Mouse (Mus musculus): ENCODE measurements around the gene Etv3. TPM values are rescaled to one million over a fixed set of nuclear protein-coding genes. Genes with fewer than 3 reads are reported as not detected.

Etv3 gene
- total and polyA plus RNA-seq, 3 experiments = 7.4 to 10.4 TPM; not detected in 1

DNA sequence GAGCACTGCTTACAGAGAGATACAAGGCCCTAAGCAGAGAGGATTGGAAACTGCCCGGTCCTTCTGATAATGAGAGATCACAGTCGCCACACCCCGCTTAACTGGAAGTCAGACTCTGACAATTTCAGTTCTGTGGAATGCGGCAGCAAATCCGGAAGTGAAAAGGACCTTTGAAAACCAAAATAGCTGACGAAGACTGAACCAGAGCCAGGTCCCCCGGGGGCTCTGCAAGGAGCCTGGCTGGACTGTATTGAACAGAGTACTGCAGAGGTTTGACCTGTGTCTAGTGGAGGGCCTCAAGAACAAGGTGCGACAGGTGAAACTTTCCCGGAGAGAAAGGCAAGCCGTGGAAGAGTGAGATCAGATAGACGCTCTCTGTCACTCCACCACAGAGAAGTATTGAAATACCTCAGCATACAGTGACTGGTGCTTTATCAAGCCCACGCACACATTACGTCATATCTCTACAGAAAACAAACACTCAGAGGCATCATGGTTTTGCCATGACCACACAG is 9.6 kb upstream of the Etv3 start:
- H3K4me1 ChIP-seq (ENCODE audit: control insufficient read depth in 1 of 2, insufficient read depth in 2 of 2, low read length in 2 of 2) = peaks cover 0 to 12% of the 10 kb centered on the region in 2 experiments; a peak in 1 of 4 replicates
- H3K36me3 ChIP-seq (ENCODE audit: control insufficient read depth in 1 of 2, insufficient read depth in 2 of 2, low read length in 2 of 2) = peaks cover 0 to 4% of the 10 kb centered on the region in 2 experiments; a peak in 2 of 4 replicates
- DNase-seq (ENCODE audit: low read depth, low spot score) = peak; percentile 73
- H3K9ac ChIP-seq (ENCODE audit: control insufficient read depth, low read depth, low read length, poor library complexity, severe bottlenecking) = peak overlapping the region; percentile 20; the same call in 1 of the 2 replicates
- no peak overlapping the region for H3K27ac ChIP-seq (ENCODE audit: control insufficient read depth, low read depth, low read length)
- peak in 1 of 2 experiments; percentile 37; a peak in 1 of 4 replicates for TF ChIP-seq EP300 (IDR thresholded peaks at IDR 0.05; ENCODE audit: low read depth in 1 of 2, low read length in 2 of 2)
- peak; percentile 83 for TF ChIP-seq GATA1 (IDR thresholded peaks at IDR 0.05; ENCODE audit: low read depth, low read length)
- TF ChIP-seq RCOR1 (IDR thresholded peaks at IDR 0.05; ENCODE audit: low read depth, low read length) = peak; percentile 63; the same call in 1 of the 2 replicates
- 0 out of 2 replicates have a peak, but pooled peaks have one; percentile 13 for TF ChIP-seq MXI1 (IDR thresholded peaks at IDR 0.05; ENCODE audit: low read depth, low read length)
- no peak for TF ChIP-seq HCFC1 (IDR thresholded peaks at IDR 0.05; ENCODE audit: low read depth, low read length)
- no peak for TF ChIP-seq MYB (IDR thresholded peaks at IDR 0.05; ENCODE audit: low read depth, low read length)
- no peak for TF ChIP-seq BHLHE40 (IDR thresholded peaks at IDR 0.05; ENCODE audit: borderline replicate concordance, low read depth, low read length)
- no peak for TF ChIP-seq SMC3 (IDR thresholded peaks at IDR 0.05; ENCODE audit: low read depth, low read length)
- 0 out of 2 replicates have a peak, but pooled peaks have one; percentile 24 for TF ChIP-seq ELF1 (IDR thresholded peaks at IDR 0.05; ENCODE audit: low read depth, low read length)
- TF ChIP-seq MAX (IDR thresholded peaks at IDR 0.05; ENCODE audit: low read length) = 0 out of 2 replicates have a peak, but pooled peaks have one; percentile 13
- TF ChIP-seq ETS1 (IDR thresholded peaks at IDR 0.05; ENCODE audit: low read depth, low read length) = peak; percentile 72
- no peak for TF ChIP-seq MEF2A (IDR thresholded peaks at IDR 0.05; ENCODE audit: extremely low read depth, insufficient replicate concordance, low read depth, low read length, poor library complexity, severe bottlenecking)
- H3K9me3 ChIP-seq (replicated peaks; ENCODE audit: insufficient read depth, low read length) = no peaks in the 10 kb centered on the region
- peak overlapping the region; percentile 39 to 63 for H3K4me3 ChIP-seq (ENCODE audit: control insufficient read depth in 1 of 2, insufficient read depth in 1 of 2, low read depth in 2 of 2, low read length in 2 of 2)
- H3K79me2 ChIP-seq (ENCODE audit: control insufficient read depth, insufficient read depth, low read length, poor library complexity) = no peaks in the 10 kb centered on the region
- H3K27me3 ChIP-seq (ENCODE audit: control insufficient read depth in 1 of 2, insufficient read depth in 2 of 2, low read length in 2 of 2) = peaks cover 1 to 16% of the 10 kb centered on the region in 2 experiments

DNA sequence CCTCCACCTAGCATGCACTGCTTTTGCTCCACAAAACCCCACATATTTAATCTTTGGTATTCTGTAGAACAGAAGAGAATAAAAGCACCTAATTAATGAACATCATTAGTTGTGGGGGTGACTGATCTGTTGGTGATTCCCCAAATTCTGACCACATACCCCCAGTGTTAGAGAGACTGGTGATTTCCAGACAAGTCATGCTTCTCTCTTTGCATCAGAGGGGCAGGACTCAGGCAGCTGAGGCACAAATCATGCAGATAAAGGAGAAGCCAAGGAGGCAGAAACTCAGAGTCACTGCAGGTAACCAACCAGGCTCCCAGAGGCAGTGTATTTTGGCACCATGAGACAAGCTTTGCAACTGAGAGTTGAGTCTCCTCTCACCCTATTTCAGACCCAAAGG is 6.8 kb upstream of the Etv3 start:
- DNase-seq (ENCODE audit: low read depth, low spot score) = no peak
- Histone ChIP-seq H3K27ac (ENCODE audit: control insufficient read depth, low read depth, low read length) (no peak overlapping the region), H3K79me2 (ENCODE audit: control insufficient read depth, insufficient read depth, low read length, poor library complexity) (no peaks in the 10 kb centered on the region), H3K9ac (ENCODE audit: control insufficient read depth, low read depth, low read length, poor library complexity, severe bottlenecking) (no peak overlapping the region), H3K4me1 (ENCODE audit: control insufficient read depth in 1 of 2, insufficient read depth in 2 of 2, low read length in 2 of 2) (0 out of 4 replicates have a peak, but pooled peaks cover 0 to 4% of the 10 kb centered on the region in 2 experiments), H3K4me3 (ENCODE audit: control insufficient read depth in 1 of 2, insufficient read depth in 1 of 2, low read depth in 2 of 2, low read length in 2 of 2) (no peak overlapping the region), H3K9me3 (replicated peaks; ENCODE audit: insufficient read depth, low read length) (no peaks in the 10 kb centered on the region), H3K36me3 (ENCODE audit: control insufficient read depth in 1 of 2, insufficient read depth in 2 of 2, low read length in 2 of 2) (no peaks in the 10 kb centered on the region), H3K27me3 (ENCODE audit: control insufficient read depth in 1 of 2, insufficient read depth in 2 of 2, low read length in 2 of 2) (peaks cover 3 to 17% of the 10 kb centered on the region in 2 experiments)
- TF ChIP-seq SIN3A (IDR thresholded peaks at IDR 0.05; ENCODE audit: low read length) (no peak), CTCF (IDR thresholded peaks at IDR 0.05 in 2 of 3, conservative IDR thresholded peaks at IDR 0.05 in 1 of 3; ENCODE audit: control insufficient read depth in 1 of 3, insufficient read depth in 1 of 3, low read depth in 2 of 3, low read length in 3 of 3, poor library complexity in 1 of 3, severe bottlenecking in 1 of 3) (no peak), RAD21 (IDR thresholded peaks at IDR 0.05; ENCODE audit: low read depth, low read length) (no peak)
